Mouse (Mus musculus): Measurements from ENCODE around the gene Dohh.

The Dohh gene

GRCm38 (mm10) chr10:81383802-81384604 is at the start of gene Dohh, which contains the start of gene Gm48551:
Gene Dohh, plus strand, starts transcription at chr10:81384428.
Gene Gm48551, plus strand, starts transcription at chr10:81384466.
- DNase-seq = peak; percentile 99

- no peak for DNase-seq
These were observed 48.6 kb upstream of the Dohh start for GRCm38 (mm10) chr10:81335393-81336340.

GRCm38 (mm10) chr10:81336558-81336957 is 47.7 kb upstream of the Dohh start:
- no peak for DNase-seq

GRCm38 (mm10) chr10:81340551-81341332 is 43.5 kb upstream of the Dohh start:
- no peak for DNase-seq

- peak; percentile 78 for DNase-seq
These were observed 42.8 kb upstream of the Dohh start for GRCm38 (mm10) chr10:81341333-81341949.

- DNase-seq = no peak
These were observed 41.3 kb upstream of the Dohh start, which contains the start of gene Gipc3 for GRCm38 (mm10) chr10:81342686-81343505. Gene Gipc3, minus strand, starts transcription at chr10:81343266.

GRCm38 (mm10) chr10:81344421-81345161 is 39.6 kb upstream of the Dohh start:
- DNase-seq = no peak

- no peak for DNase-seq
These were observed 39.1 kb upstream of the Dohh start for GRCm38 (mm10) chr10:81345162-81345534.

GRCm38 (mm10) chr10:81346453-81347067 is 37.7 kb upstream of the Dohh start:
- peak; percentile 75 for DNase-seq

- no peak for DNase-seq
These were observed 35.1 kb upstream of the Dohh start for GRCm38 (mm10) chr10:81349146-81349545.

- no peak for DNase-seq
These were observed 34.3 kb upstream of the Dohh start for GRCm38 (mm10) chr10:81349961-81350350.

- peak; percentile 100 for DNase-seq
These were observed 33.7 kb upstream of the Dohh start, which contains the start of gene Hmg20b for GRCm38 (mm10) chr10:81350351-81351063. Gene Hmg20b, minus strand, starts transcription at chr10:81350480.

GRCm38 (mm10) chr10:81351678-81352291 is 32.4 kb upstream of the Dohh start:
- DNase-seq = no peak

- no peak for DNase-seq
These were observed 29.3 kb upstream of the Dohh start for GRCm38 (mm10) chr10:81354738-81355477.

- no peak for DNase-seq
These were observed 28.7 kb upstream of the Dohh start for GRCm38 (mm10) chr10:81355533-81355932.

GRCm38 (mm10) chr10:81356352-81356990 is 27.8 kb upstream of the Dohh start:
- DNase-seq = no peak

GRCm38 (mm10) chr10:81356991-81357844 is 27.0 kb upstream of the Dohh start, which contains the start of gene Mfsd12:
Gene Mfsd12, plus strand, starts transcription at chr10:81357491.
- DNase-seq = peak; percentile 95

Data from right cerebral cortex, postnatal 14 days (tissue).